Mouse (Mus musculus) Patski (cell line): ENCODE measurements around the gene 2410004B18Rik. TPM values are rescaled to one million over a fixed set of nuclear protein-coding genes. Genes with fewer than 3 reads are reported as not detected.

ENCODE experiments used
- ATAC-seq: fragments of 100-300 bp; one replicate; pipeline ENCODE4 v1.8.0; 2021
- CTCF ChIA-PET: fragments of 350-600 bp; sonication (Branson Sonifier 250); formaldehyde crosslinking; loops from one replicate; lab custom pipeline; 2022; ENCODE audit warnings: inconsistent platforms; lab: Charles Lee
- POLR2A ChIA-PET: fragments of 350-600 bp; sonication (Branson Sonifier 250); formaldehyde crosslinking; loops from one replicate; lab custom pipeline; 2022; ENCODE audit warnings: antibody characterized with exemption, inconsistent platforms; lab: Charles Lee
- DNase-seq: peaks from one replicate; pipeline ENCODE4 v3.0.0-alpha.2; 2011; ENCODE audit warnings: low read depth, low spot score
- H3K27me3 ChIP-seq: fragments of 371-371 bp; one replicate; pipeline ENCODE4 v1.5.1; 2021
- CTCF ChIP-seq: fragments of 100-300 bp; IDR thresholded peaks from one replicate; pipeline ENCODE4 v1.5.1; 2021
- in situ Hi-C: fragments of 300-500 bp; cut with MboI; formaldehyde crosslinking; loops from 3 replicates; pipeline ENCODE4 v1.11.1; 2018; ENCODE audit warnings: low pct_unique_long_range_greater_than_20kb, mixed read lengths
- polyA plus RNA-seq: library from polyadenylated mRNA; unstranded; gene quantifications from one replicate; pipeline ENCODE4 v1.2.3, GENCODE M21; 2021

2410004B18Rik gene
- polyA plus RNA-seq, 1 experiment from 2014 or later = 44.8 TPM

DNA sequence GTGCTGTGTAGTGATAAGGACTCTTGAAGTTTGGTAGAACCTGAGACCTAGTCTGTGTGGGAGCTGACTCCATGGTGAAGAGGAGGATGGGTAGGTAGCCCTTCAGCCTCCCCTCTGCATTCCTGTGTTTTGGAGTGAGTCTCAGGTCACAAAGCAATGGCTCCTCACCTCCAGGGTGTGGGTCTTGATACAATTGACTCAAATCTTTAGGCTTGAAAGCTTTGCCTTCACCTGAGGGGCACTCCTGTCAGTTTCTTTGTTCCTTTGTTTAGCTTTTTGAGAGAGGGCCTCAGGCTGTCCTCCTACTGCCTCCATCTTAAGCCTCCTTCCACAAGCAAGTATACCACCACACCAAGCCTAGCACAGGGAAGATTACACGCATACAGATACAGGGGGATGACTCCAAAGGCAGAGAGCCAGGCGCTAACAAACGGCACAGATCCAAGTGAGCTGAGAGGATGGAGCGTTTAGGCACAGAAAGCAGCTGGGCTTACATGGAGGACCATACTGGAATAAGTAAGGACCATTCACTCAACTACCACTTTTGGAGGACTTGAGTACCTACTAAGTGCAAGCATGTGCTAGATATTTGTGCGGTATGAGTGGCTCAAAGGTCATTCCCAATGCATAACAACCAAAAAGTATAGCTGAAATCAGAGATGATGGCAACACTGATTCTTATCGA, 48.6 kb downstream of the 2410004B18Rik start:
- no peaks in the 10 kb centered on the region for H3K27me3 ChIP-seq
- CTCF ChIA-PET = interaction anchor here (1.2 to 1.7 kb wide), 3 partner anchors 37 to 191 kb away, joined by 4 to 8 read pairs (median 5); no protein-coding TSS in a partner anchor
- DNase-seq = no peak
- in situ Hi-C loops = no loop called here
- TF ChIP-seq CTCF = no peak
- ATAC-seq = no peak
- POLR2A ChIA-PET = no interaction called here

DNA sequence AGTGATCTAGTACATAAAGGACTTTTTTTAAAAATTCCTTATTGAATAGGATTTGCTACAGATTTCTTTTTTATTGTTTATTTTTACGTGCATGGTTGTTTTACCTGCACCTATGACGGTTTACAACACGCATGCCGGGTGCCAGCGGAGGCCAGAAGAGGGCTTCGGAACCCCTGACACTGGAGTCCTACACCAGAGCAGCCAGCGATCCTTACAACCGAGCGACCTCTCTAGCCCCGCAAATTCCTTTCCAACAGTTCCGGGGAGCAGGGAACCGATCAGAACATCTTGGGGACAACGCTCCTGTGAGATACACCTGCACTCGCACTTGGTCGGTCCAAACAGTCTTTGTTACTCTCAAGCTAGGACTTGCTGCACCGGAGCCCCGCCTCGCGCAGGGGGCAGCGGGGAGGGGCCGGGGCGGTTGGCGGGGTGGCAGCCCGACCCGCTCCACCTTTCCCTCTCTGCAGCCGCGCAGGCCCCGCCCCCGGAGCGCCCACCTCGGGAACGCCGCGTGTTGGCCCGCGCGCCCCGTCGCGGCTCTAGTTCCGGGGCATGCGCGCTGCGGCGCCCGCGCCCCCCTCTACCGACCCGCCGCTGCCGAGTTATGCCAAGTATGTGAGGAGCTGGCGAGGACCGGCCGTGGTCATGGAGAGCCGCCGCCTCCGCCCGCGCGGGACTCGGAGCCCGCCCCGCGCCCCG, 49.6 kb downstream of the 2410004B18Rik start, which contains the start of gene Syde2:
TSS of gene Syde2 (plus strand) at position 603 of the 702 bp plus-strand sequence.
- ATAC-seq (peak; percentile 87), DNase-seq (no peak)
- in situ Hi-C loops = no loop called here
- no peak for TF ChIP-seq CTCF
- ChIA-PET POLR2A (interaction anchor here (1.4 kb wide), 1 partner anchor 16 kb away, joined by 5 read pairs; no protein-coding TSS in a partner anchor), CTCF (interaction anchor here (1.2 kb wide), 1 partner anchor 38 kb away, joined by 4 read pairs; no protein-coding TSS in a partner anchor)
- H3K27me3 ChIP-seq = no peaks in the 10 kb centered on the region

DNA sequence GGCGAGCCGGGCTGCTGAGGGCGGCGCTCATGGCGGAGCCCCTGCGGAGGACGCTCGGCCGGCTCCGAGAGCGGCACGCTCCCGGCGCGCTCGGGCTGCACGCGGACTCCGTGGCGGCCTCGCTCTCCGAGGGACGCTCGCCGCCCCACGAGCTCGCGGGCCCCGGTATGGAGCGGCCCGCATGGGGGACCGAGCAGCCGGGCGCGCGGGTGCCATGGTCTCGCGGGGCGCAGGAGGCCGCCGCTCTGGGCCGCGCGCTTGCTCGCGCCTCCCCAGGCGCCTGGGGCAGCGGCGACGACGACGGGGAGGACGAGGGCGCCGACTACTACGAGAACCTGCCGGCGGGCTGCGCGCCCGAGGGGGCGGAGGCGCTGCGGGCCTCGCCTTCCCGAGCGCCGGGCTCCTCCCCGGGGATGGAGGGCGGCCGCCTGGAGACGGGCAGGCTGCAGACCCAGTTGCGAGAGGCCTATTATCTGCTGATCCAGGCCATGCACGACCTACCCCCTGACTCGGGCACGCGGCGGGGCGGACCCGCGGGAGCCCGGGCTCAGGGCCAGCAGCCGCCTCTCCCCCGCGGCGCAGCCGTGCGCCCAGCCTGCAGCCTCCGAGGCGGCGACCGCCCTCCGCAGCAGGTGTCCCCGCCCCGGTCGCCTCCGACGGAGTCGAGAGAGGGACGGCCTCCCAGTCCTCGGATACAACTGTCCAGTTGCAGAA, 50.3 kb downstream of the 2410004B18Rik start:
- in situ Hi-C loops = no loop called here
- ATAC-seq (peak; percentile 88), DNase-seq (peak; percentile 54)
- no peak for TF ChIP-seq CTCF
- no peaks in the 10 kb centered on the region for H3K27me3 ChIP-seq
- ChIA-PET CTCF (interaction anchor here (1.2 kb wide), 1 partner anchor 39 kb away, joined by 4 read pairs; no protein-coding TSS in a partner anchor), POLR2A (interaction anchor here (1.4 kb wide), 1 partner anchor 15 kb away, joined by 5 read pairs; no protein-coding TSS in a partner anchor)

DNA sequence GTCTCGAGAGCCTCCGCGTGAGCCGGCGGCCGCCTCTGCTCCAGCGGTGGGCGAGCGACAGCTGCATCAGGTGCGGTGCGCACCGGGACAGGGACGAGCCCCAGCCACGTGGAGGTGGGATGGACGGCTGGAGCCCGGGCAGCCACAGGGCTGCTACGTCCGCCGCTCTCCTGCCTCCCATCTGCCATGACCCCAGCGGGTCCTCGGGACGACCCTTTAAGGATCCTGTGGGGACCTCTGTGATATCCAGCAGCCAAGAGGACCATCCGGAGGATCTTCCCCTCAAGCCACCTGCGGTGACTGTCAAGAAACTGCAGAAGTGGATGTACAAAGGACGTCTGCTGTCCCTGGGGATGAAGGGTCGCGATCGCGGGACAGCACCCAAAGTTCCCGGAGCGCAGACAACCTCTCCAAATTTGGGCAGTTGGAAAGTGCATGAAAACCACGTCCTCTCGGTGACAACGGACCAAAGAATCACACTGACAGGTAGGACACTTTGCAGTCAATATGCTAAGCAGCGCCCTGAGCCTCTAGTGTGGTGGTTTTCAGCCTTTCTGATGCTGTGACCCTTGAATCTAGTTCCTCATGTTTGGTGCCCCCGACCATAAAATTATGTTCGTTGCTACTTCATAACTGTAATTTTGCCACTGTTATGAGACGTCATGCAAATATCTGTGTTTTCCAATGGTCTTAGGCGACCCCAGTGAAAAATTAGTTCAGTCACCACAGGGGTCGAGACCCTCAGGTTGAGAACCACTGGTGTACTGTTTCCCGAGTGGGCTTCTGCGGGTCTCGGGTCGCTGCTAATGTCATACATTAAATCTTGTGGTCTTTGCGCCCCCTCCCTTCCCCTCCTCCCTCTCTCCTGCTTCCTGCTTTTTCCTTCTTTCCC, 51.1 kb downstream of the 2410004B18Rik start:
- POLR2A ChIA-PET = no interaction called here
- DNase-seq = no peak
- TF ChIP-seq CTCF = no peak

DNA sequence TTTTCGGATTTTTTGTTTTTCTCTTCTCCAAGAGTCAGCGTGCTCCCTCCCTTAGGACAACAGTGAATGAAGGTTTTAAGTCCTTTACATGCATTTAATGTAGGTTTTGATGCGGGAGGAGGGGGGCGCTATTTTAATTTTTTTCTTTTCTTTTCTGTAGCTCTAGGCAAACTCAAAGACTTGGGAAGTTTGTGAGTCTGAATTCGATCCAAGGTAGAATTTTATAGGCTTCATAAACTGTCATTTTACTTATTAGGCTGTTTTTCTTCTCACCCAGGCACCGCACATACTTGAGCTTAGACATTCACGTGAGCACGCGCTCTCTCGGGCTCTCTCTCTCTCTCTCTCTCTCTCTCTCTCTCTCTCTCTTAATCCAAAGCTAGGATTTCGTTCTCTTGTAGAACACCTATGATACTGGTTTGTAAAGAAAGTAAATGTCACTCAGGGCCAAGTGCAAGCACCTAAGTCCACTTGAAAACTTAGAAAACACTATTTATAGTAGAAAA, 51.8 kb downstream of the 2410004B18Rik start:
- DNase-seq (no peak), ATAC-seq (no peak)
- in situ Hi-C loops = no loop called here
- TF ChIP-seq CTCF = no peak
- H3K27me3 ChIP-seq = no peaks in the 10 kb centered on the region
- ChIA-PET POLR2A (no interaction called here), CTCF (interaction anchor here (0.8 to 1.1 kb wide), 4 partner anchors 15 to 188 kb away, joined by 3 to 6 read pairs (median 3); no protein-coding TSS in a partner anchor)

More for the DNA sequence above, 51.1 kb downstream of the 2410004B18Rik start:
- peak; percentile 1 for ATAC-seq
- CTCF ChIA-PET = interaction anchor here (0.8 to 1.1 kb wide), 4 partner anchors 15 to 189 kb away, joined by 3 to 6 read pairs (median 3); no protein-coding TSS in a partner anchor
- in situ Hi-C loops = no loop called here
- H3K27me3 ChIP-seq = no peaks in the 10 kb centered on the region

DNA sequence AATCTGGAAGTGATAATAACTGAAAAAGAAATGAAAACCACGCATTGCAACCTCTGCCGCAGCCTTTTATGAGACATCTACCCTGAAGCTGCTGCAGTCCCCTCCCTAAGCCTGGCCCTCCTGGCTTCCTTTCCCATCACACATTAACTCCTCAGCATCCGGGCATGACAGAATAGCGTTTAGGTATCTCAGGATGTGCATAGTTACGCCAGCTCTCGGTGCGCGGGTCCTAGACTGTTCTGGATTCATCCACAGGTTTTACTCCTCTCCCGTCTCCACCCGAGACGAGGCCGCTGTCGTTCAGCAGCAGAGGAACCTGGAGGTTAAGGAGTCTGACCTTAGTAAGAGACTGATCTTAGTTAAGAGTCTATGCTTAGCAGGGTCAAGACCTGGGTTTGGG, 53.3 kb downstream of the 2410004B18Rik start:
- H3K27me3 ChIP-seq = no peaks in the 10 kb centered on the region
- in situ Hi-C loops = no loop called here
- DNase-seq (no peak), ATAC-seq (no peak)
- ChIA-PET CTCF (interaction anchor here (1.2 to 1.9 kb wide), 3 partner anchors 10 to 186 kb away, joined by 5 to 6 read pairs (median 6); no protein-coding TSS in a partner anchor), POLR2A (interaction anchor here (0.9 kb wide), 1 partner anchor 28 kb away, joined by 3 read pairs; no protein-coding TSS in a partner anchor)
- no peak for TF ChIP-seq CTCF

DNA sequence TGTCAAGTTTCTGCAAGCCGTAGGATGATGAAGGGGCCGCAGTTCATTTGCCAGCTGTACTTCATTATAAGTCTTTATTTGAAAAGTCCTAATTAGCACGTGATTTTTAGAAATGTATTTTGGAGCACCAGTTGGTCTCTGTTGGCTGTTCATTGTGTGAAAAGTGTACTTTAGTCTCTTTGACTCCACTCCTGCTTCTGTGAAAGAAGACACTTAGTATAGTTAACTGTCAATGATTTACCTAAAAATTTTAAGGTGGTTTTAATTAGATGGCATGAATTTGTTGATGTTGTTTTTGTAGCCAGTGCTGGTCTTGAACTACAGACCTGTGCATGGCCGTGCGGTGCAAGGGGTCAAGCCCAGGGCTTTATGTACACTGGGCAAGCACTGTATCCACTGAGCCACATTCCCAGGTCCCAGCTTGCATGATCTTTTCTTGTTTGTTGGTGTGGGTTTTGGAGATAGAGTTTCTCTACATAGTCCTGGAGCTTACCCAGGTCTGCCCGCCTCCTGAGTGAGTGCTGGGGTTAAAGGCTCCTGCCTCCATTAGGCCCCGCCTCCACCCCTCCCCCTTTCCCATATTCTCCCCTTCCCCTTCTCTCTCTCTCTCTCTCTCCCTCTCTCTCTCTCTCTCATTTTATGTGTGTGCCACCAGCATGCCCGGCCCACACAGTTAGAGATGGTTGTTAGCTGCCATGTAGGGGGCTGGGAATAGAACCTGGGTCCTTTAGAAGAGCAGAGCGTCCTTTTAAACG, 54.3 kb downstream of the 2410004B18Rik start:
- CTCF ChIA-PET = interaction anchor here (1.2 to 1.9 kb wide), 3 partner anchors 9 to 185 kb away, joined by 5 to 6 read pairs (median 6); no protein-coding TSS in a partner anchor
- no peak for TF ChIP-seq CTCF
- in situ Hi-C loops = no loop called here

DNA sequence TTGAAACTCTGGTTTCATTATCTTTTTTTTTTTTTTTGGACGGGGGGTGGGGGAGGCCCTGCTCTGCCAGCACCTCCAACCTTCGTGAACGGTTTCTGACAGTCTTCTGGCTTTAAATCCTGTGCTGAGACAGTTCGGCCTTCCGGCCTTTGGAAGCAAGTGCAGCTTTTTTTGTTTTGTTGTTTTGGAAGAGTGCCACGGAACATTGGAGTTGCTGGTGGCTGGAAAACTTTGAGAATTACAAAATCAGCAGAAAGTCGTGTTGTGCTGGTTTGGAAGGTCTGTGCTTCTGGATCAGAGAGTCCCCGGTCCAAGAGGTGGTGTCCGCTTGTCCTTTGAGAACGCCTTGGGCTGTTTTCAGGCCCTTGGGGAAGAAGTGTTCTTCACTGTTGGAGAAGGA, 55.0 kb downstream of the 2410004B18Rik start:
- no peak for ATAC-seq
- TF ChIP-seq CTCF = no peak
- in situ Hi-C loops = no loop called here
- ChIA-PET POLR2A (no interaction called here), CTCF (interaction anchor here (1.9 kb wide), 1 partner anchor 8 kb away, joined by 6 read pairs; no protein-coding TSS in a partner anchor)
- H3K27me3 ChIP-seq = no peaks in the 10 kb centered on the region
- no peak for DNase-seq

More for the DNA sequence above, 54.3 kb downstream of the 2410004B18Rik start:
- POLR2A ChIA-PET = no interaction called here
- ATAC-seq (no peak), DNase-seq (no peak)
- H3K27me3 ChIP-seq = no peaks in the 10 kb centered on the region
